Mouse (Mus musculus) brain, embryonic 14.5 days (tissue): ENCODE measurements at regions not wholly inside any gene's neighbourhood (a gene's known extent, or its start where the extent isn't known, plus 50 kb on each side); places are given as distances from the start of the nearest gene placed in this dataset.

ENCODE experiments used
- DNase-seq: peaks from one replicate; pipeline ENCODE4 v3.0.0-alpha.2; 2011; ENCODE audit warnings: low read depth
- CTCF ChIP-seq: fragments of 200-500 bp; IDR thresholded peaks from 2 replicates; pipeline ENCODE4 v1.5.1; 2012; ENCODE audit warnings: inconsistent platforms, mild to moderate bottlenecking, moderate library complexity, borderline replicate concordance; ENCODE audit not compliant: insufficient read depth, insufficient read length; ENCODE audit errors: extremely low read depth
- POLR2A ChIP-seq: fragments of 200-500 bp; IDR thresholded peaks from 2 replicates; pipeline ENCODE4 v1.6.1; 2012; ENCODE audit warnings: mild to moderate bottlenecking, inconsistent platforms, borderline replicate concordance; ENCODE audit not compliant: poor library complexity, insufficient read depth, insufficient read length, severe bottlenecking; ENCODE audit errors: extremely low read depth

GRCm38 (mm10) chr9:61135263-61135882 lies 236.8 kb upstream of the Tle3 start:
- peak; percentile 71 for DNase-seq
- TF ChIP-seq CTCF: no peak
- no peak for TF ChIP-seq POLR2A

DNA sequence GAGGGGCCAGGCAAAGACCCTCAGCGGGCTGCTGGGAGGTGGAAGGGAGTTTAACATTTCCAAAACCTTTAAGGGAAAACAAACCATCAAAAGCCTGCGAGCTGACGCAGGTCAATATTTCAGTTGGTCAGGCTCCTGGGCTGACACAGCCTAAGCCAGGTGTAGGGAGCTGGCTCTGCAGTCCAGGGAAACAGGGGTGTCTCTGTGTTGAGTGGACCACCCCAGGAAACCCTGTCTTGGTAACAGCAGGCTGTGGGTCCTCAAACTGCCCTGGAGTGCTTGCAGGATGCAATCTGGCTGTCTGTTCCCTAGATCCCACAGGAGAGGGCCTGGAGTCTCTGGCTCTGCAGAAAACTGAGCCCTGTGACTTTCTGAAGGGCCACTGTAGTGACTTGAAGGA lies 236.2 kb upstream of the Tle3 start:
- no peak for DNase-seq
- TF ChIP-seq POLR2A: no peak
- TF ChIP-seq CTCF: no peak

DNA sequence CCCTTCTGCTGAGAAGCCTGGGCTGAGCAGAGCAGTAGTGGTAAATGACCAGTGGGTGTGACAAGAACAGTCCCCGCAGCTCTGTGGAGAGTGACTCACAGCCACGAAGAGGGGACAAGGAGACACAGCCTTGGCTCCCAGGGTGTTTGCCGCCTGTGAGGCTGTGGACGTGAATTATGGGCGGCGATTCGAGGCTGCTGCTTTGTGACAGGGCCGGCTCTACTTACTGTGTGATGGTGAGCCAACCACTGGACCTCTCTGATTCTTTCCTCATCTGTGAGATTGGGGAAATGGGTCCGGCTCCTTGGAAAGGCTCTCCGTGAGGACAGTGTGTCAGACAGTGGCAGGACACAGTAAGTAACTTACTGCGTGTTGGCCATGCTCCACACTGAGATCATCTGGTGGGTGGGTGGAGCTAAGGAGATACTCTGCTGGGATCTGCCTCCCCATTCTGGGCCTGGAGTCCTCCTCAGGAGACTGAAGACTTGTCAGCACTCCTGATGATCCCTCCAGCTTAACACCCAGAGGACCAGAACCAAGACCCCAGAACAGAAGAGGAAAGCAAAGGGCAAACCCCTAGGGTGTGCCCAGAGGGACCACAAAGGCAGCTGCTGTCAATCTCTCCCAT lies 233.3 kb upstream of the Tle3 start:
- DNase-seq: no peak
- no peak for TF ChIP-seq CTCF
- TF ChIP-seq POLR2A: no peak

DNA sequence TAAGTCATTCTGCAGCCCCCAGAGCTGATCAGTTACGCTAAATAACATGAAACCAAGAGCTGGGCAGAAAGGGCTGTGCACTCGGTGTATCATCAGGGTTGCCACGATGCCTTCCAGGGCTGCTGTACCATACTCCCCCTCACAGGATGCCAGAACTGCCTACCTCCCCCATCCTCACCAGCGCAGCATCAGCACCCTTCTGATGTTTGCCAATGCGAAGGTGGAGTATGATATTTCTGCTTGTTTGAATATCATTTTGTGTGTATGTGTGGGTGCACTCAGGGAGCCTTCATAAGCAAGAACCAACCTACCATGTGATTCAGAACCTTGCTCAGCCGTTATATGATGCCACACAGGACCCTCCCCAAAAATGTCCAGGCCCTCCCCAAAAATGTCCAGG lies 229.1 kb upstream of the Tle3 start:
- DNase-seq: no peak
- no peak for TF ChIP-seq POLR2A
- no peak for TF ChIP-seq CTCF

GRCm38 (mm10) chr9:61144685-61145318 lies 227.4 kb upstream of the Tle3 start:
- peak; percentile 91 for DNase-seq
- TF ChIP-seq CTCF (no peak), POLR2A (no peak)

- no peak for DNase-seq
- no peak for TF ChIP-seq CTCF
- no peak for TF ChIP-seq POLR2A
Measured at GRCm38 (mm10) chr9:61145738-61146137, 226.4 kb upstream of the Tle3 start.

DNA sequence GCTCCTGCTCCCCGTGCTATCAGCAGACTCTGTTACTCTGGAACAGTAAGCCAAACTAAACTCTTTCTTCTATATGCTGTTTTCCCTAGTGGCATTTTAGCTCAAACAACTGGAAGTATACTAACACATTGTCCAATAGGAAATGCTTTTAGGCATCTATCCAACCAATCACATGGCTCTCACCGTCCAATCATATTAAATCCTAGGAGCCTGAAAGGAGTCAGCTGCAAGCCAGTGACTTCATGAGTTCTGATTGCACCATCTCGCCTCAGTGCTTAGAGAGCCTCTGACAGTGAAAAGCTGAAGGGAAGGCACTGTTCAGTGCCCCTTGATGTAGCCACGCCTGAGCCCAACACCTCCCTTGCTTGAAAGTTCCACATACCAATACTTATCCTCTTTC lies 221.0 kb upstream of the Tle3 start:
- no peak for DNase-seq

GRCm38 (mm10) chr9:61151901-61152337 lies 220.2 kb upstream of the Tle3 start:
- DNase-seq: no peak
- TF ChIP-seq CTCF: no peak
- no peak for TF ChIP-seq POLR2A

More for the DNA sequence above, 221.0 kb upstream of the Tle3 start:
- no peak for TF ChIP-seq POLR2A
- TF ChIP-seq CTCF: no peak

- peak; percentile 77 for DNase-seq
- no peak for TF ChIP-seq CTCF
- TF ChIP-seq POLR2A: no peak
Measured at GRCm38 (mm10) chr9:61154721-61155120, 217.4 kb upstream of the Tle3 start.

- no peak for TF ChIP-seq CTCF
- no peak for TF ChIP-seq POLR2A
- DNase-seq: peak; percentile 49
Measured at GRCm38 (mm10) chr9:61155851-61156250, 216.3 kb upstream of the Tle3 start.

DNA sequence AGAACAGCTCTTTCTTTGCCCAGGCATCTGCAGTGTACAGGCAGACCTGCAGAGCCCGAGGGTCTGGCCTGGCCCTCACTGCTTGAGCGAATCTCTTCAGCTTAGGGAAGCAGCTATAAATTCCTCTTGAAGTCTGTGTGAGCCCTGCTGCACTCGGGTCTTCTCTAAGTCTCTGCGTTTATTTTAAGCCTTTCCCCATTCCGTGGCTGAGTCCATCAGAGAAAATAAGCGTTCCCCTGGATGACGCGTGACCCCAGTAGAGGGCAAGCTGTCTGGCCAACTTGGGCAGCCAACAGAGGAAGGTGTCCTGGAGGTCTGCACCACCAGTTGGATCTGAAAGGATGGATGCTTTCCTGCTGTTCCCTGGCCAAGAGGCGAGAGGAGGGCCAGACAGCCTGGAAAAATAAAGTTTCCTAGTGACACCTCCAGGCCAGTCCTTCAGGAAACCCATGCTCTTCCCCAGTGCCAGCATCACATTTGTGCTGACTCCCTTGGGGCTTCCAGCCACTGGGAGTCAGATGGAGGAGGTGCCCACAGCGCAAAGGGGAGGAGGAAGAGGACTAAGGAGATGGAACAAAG lies 213.9 kb upstream of the Tle3 start:
- no peak for TF ChIP-seq CTCF
- no peak for DNase-seq
